Comparison of ENCODE assay signal across 23 mouse cellular contexts in the genomic region with DNA sequence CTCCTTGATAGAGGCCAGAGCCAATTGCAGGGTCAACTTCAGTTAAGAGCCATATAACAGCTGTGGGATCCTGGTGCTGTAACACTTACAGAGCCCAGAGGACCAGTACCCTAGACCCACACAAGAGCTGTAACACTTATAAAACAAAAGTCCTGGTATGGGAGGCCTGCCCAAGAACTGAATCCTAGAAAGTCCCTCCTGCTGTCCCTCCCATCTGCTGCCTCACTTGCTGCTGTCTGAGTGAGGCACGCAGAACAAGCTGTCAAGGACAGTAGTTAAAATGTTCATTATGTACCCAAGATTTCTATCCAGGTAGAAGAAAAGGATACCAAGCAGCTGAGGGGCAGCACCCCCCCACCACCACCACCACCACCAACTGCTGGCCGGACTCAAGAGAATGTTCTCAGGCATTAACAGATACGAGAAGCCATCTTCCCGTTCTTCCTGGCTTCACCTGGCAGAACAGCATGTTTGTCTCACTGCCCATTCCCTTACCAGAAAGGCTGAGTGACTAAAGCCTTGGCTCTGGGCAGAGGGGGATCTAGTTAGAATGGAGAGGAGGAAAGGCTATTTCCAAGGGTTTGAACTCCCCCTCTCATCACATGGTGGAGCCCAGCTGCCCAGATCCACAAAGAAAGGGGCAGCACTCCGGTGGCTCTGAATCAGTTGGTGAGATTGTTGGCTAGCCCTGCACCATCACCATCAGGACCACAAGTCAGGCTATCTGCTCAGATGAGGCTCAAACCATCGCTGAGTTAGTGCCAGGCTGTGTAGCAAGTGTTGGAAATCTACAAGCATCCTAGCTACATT. TPM values are rescaled to one million over a fixed set of nuclear protein-coding genes. Genes with fewer than 3 reads are reported as not detected.
A peak's percentile ranks its signal among the peaks of the same experiment; 100 is the strongest.
DNase-seq lines count a peak whose midpoint lies in the region; ATAC-seq and TF ChIP-seq lines count a peak whose summit lies in the region.
"Had no signal": no experiment of that assay in that cellular context is flagged by ENCODE, and none has a peak within 500 bp of the region (broad histone marks: within the 10 kb centered on the region; RNA-seq: fewer than 3 reads in every experiment).

No protein-coding gene starts in this region.

- H3K36me3 ChIP-seq in forebrain, postnatal 0 days (ENCODE audit: insufficient read depth), result no peaks in the 10 kb centered on the region
- H3K36me3 ChIP-seq in forebrain, embryonic 11.5 days (ENCODE audit: control insufficient read depth, insufficient read depth, low read length), result no peaks in the 10 kb centered on the region
- H3K36me3 ChIP-seq: embryonic facial prominence, embryonic 10.5 days; hindbrain, embryonic 15.5 days; liver, embryonic 12.5 days; midbrain, embryonic 12.5 days; stomach, embryonic 15.5 days had no signal

- H3K9me3 ChIP-seq in forebrain, postnatal 0 days (ENCODE audit: low read length), result no peaks in the 10 kb centered on the region
- H3K9me3 ChIP-seq in forebrain, embryonic 11.5 days (ENCODE audit: control insufficient read depth, low read length), result no peaks in the 10 kb centered on the region
- H3K9me3 ChIP-seq: embryonic facial prominence, embryonic 10.5 days; hindbrain, embryonic 15.5 days; liver, embryonic 12.5 days; midbrain, embryonic 12.5 days; stomach, embryonic 15.5 days had no signal

- H3K27me3 ChIP-seq in forebrain, postnatal 0 days (ENCODE audit: insufficient read depth, low read length), result no peaks in the 10 kb centered on the region
- no peaks in the 10 kb centered on the region for H3K27me3 ChIP-seq in forebrain, embryonic 11.5 days (ENCODE audit: control insufficient read depth, insufficient read depth, low read length)
- H3K27me3 ChIP-seq: CH12.LX; hindbrain, embryonic 15.5 days had no signal

- no peak overlapping the region for H3K4me3 ChIP-seq in forebrain, postnatal 0 days (ENCODE audit: low read depth, low read length)
- H3K4me3 ChIP-seq in forebrain, embryonic 11.5 days (ENCODE audit: low read depth, low read length), result no peak overlapping the region
- H3K4me3 ChIP-seq: embryonic facial prominence, embryonic 10.5 days; hindbrain, embryonic 15.5 days; liver, embryonic 12.5 days; midbrain, embryonic 12.5 days; stomach, embryonic 15.5 days had no signal

- H3K4me1 ChIP-seq in forebrain, postnatal 0 days (ENCODE audit: insufficient read depth), result no peaks in the 10 kb centered on the region
- no peaks in the 10 kb centered on the region for H3K4me1 ChIP-seq in forebrain, embryonic 11.5 days (replicated peaks; ENCODE audit: control insufficient read depth, insufficient read depth, low read length)
- H3K4me1 ChIP-seq: hindbrain, embryonic 15.5 days; liver, embryonic 12.5 days; midbrain, embryonic 12.5 days; stomach, embryonic 15.5 days had no signal

- peak; percentile 40 for DNase-seq in forebrain, postnatal 0 days
- DNase-seq in forebrain, embryonic 11.5 days (ENCODE audit: low spot score), result no peak
- DNase-seq in left cerebral cortex, postnatal 4 days, result peak; percentile 68
- no peak for DNase-seq in left cerebral cortex, adult 18-20 months (ENCODE audit: low spot score in 2 of 2)
- DNase-seq in cerebellum, adult 18-20 months, result peak; percentile 50 to 55
- peak; percentile 60 to 68 for DNase-seq in cerebellum, postnatal 36 days
- no peak for DNase-seq in gastrocnemius, adult 18-20 months (ENCODE audit: low spot score)
- no peak for DNase-seq in urinary bladder, postnatal 4 days (ENCODE audit: low spot score in 2 of 2)
- DNase-seq: adrenal gland, adult 2 months; gastrocnemius, postnatal 10 days; heart, postnatal 10 days; kidney, adult 11 months; kidney, postnatal 10 days; lung, embryonic 14.5 days; right cerebral cortex, adult 18-20 months; spleen, adult 18-20 months had no signal

- no peak overlapping the region for H3K4me2 ChIP-seq in forebrain, postnatal 0 days (ENCODE audit: low read depth)
- no peak overlapping the region for H3K4me2 ChIP-seq in forebrain, embryonic 11.5 days (ENCODE audit: low read depth, low read length, severe bottlenecking)
- H3K4me2 ChIP-seq: hindbrain, embryonic 15.5 days; liver, embryonic 12.5 days; lung, embryonic 14.5 days; midbrain, embryonic 12.5 days; stomach, embryonic 15.5 days had no signal

- intact Hi-C loops in left cerebral cortex, postnatal 4 days (cut with DNase I), result no loop called here

- peak; percentile 65 for ATAC-seq in forebrain, postnatal 0 days
- ATAC-seq in forebrain, embryonic 11.5 days (replicated peaks; ENCODE audit: low FRiP score), result no peak
- ATAC-seq: liver, embryonic 12.5 days had no signal

- no peak overlapping the region for H3K9ac ChIP-seq in forebrain, postnatal 0 days
- H3K9ac ChIP-seq in forebrain, embryonic 11.5 days (ENCODE audit: low read length), result no peak overlapping the region
- H3K9ac ChIP-seq: hindbrain, embryonic 15.5 days; liver, embryonic 12.5 days; lung, embryonic 14.5 days; midbrain, embryonic 12.5 days; stomach, embryonic 15.5 days had no signal

- 72% methylated on average over 6 of the region's 6 CpGs for WGBS in forebrain, postnatal 0 days
- WGBS in forebrain, embryonic 11.5 days, result 88% methylated on average over 6 of the region's 6 CpGs

- no peak for TF ChIP-seq CTCF in forebrain, postnatal 0 days (IDR thresholded peaks at IDR 0.05; ENCODE audit: low read depth)

- peak overlapping the region; percentile 23 for H3K27ac ChIP-seq in forebrain, postnatal 0 days (ENCODE audit: low read depth, low read length)
- H3K27ac ChIP-seq in forebrain, embryonic 11.5 days (ENCODE audit: low read depth, low read length), result no peak overlapping the region
- H3K27ac ChIP-seq: embryonic facial prominence, embryonic 10.5 days; liver, embryonic 12.5 days; macrophage; midbrain, embryonic 12.5 days; stomach, embryonic 15.5 days had no signal

RNA-seq across cellular contexts. Expression of a gene that starts 7.4 kb away (rescaled TPM):
- 0.14 and 0.15 TPM in 2 replicates for total RNA-seq in forebrain, postnatal 0 days (2014; rRNA removed)
- polyA plus RNA-seq in forebrain, postnatal 0 days (2015; fragmentation: Nextera tagmentation; extraction: Ambion mirVana), result 0.18 and 0.34 TPM in 2 replicates
- 0.33 TPM in 1 of 2 replicates, not detected in the other for polyA plus RNA-seq in forebrain, embryonic 11.5 days (2014; fragmentation: Nextera tagmentation; extraction: Ambion mirVana)
- under 1 TPM; 0.16 to 0.18 TPM for total RNA-seq in left cerebral cortex, postnatal 4 days (2021)
- total RNA-seq in left cerebral cortex, adult 18-20 months (2021), result 1 to 10 TPM; 5.2 to 5.4 TPM
- total RNA-seq in gastrocnemius, adult 18-20 months (2021), result under 1 TPM; 0.34 to 0.45 TPM
- polyA plus RNA-seq: liver, embryonic 12.5 days; lung, embryonic 14.5 days had no signal

RNA-seq across cellular contexts. Expression of a gene that starts 18.1 kb away (rescaled TPM):
- 39.6 and 45.5 TPM in 2 replicates for total RNA-seq in forebrain, postnatal 0 days (2014; rRNA removed)
- polyA plus RNA-seq in forebrain, postnatal 0 days (2015; fragmentation: Nextera tagmentation; extraction: Ambion mirVana), result 45.6 and 47.7 TPM in 2 replicates
- 47.8 and 48.5 TPM in 2 replicates for polyA plus RNA-seq in forebrain, embryonic 11.5 days (2014; fragmentation: Nextera tagmentation; extraction: Ambion mirVana)
- total RNA-seq in left cerebral cortex, postnatal 4 days (2021), result 10 to 100 TPM; 33.8 to 34.6 TPM
- 10 to 100 TPM; 29.2 to 29.7 TPM for total RNA-seq in left cerebral cortex, adult 18-20 months (2021)
- total RNA-seq in gastrocnemius, adult 18-20 months (2021), result 10 to 100 TPM; 12.0 to 14.0 TPM

RNA-seq across cellular contexts. Expression of a gene that starts 44.0 kb away (rescaled TPM):
- total RNA-seq in forebrain, postnatal 0 days (2014; rRNA removed), result 16.6 and 22.0 TPM in 2 replicates
- polyA plus RNA-seq in forebrain, postnatal 0 days (2015; fragmentation: Nextera tagmentation; extraction: Ambion mirVana), result 6.5 and 8.7 TPM in 2 replicates
- 4.8 and 5.5 TPM in 2 replicates for polyA plus RNA-seq in forebrain, embryonic 11.5 days (2014; fragmentation: Nextera tagmentation; extraction: Ambion mirVana)
- total RNA-seq in left cerebral cortex, postnatal 4 days (2021), result 10 to 100 TPM; 21.2 to 24.2 TPM
- total RNA-seq in left cerebral cortex, adult 18-20 months (2021), result 10 to 100 TPM; 42.6 to 44.7 TPM
- total RNA-seq in gastrocnemius, adult 18-20 months (2021), result 1 to 10 TPM; 6.6 to 9.0 TPM

RNA-seq across cellular contexts. Expression of a gene that starts 54.6 kb away (rescaled TPM):
- total RNA-seq in forebrain, postnatal 0 days (2014; rRNA removed), result 40.2 and 56.4 TPM in 2 replicates
- 123 and 135 TPM in 2 replicates for polyA plus RNA-seq in forebrain, postnatal 0 days (2015; fragmentation: Nextera tagmentation; extraction: Ambion mirVana)
- polyA plus RNA-seq in forebrain, embryonic 11.5 days (2014; fragmentation: Nextera tagmentation; extraction: Ambion mirVana), result 32.1 and 32.9 TPM in 2 replicates
- 10 to 100 TPM; 81.8 to 84.6 TPM for total RNA-seq in left cerebral cortex, postnatal 4 days (2021)
- total RNA-seq in left cerebral cortex, adult 18-20 months (2021), result 100 to 1,000 TPM; 154 to 168 TPM
- total RNA-seq in gastrocnemius, adult 18-20 months (2021), result 10 to 100 TPM; 45.0 to 48.7 TPM

Comparison
In these comparisons a context has a peak if more than half of its experiments do, and no peak if none do; other contexts are left out.
1. DNase-seq: peak in forebrain, postnatal 0 days (single experiment), left cerebral cortex, postnatal 4 days (single experiment), cerebellum, adult 18-20 months (2 of 2) and cerebellum, postnatal 36 days (2 of 2); none in forebrain, embryonic 11.5 days (single experiment), left cerebral cortex, adult 18-20 months (0 of 2), gastrocnemius, adult 18-20 months (single experiment) and urinary bladder, postnatal 4 days (0 of 2).